Mouse (Mus musculus) right cerebral cortex, postnatal 4 days (tissue): ENCODE measurements around the gene Irf2bp1.

Experiments used
- DNase-seq: peaks from one replicate; pipeline ENCODE4 v3.0.0-alpha.2; 2022

The Irf2bp1 gene

DNA sequence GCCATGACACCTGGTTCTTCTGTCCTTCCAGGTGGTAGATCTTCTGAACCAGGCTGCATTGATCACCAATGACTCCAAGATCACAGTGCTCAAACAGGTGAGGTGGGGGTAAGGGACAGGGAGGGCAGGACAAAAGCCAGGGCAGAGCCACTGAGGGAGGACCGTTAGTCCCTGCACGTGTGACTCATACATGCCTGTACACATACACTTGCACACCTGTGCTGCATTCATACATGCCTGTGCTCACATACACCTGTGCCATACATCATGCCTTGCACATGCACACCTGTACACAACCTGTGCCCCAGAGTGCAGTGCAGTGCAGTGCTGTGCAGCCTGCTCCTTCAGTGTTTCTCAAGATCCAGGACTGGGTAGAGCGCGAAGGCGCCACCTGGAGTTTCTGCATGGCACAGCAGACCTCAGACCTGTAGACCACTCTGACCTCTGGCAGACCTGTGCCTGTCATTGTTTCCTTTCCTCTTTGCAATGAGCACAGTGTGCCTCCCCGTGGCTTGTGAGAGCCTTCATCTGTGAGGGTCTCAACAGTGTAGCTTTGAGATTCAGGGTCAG, 25.3 kb downstream of the Irf2bp1 start:
- peak; percentile 45 for DNase-seq

DNA sequence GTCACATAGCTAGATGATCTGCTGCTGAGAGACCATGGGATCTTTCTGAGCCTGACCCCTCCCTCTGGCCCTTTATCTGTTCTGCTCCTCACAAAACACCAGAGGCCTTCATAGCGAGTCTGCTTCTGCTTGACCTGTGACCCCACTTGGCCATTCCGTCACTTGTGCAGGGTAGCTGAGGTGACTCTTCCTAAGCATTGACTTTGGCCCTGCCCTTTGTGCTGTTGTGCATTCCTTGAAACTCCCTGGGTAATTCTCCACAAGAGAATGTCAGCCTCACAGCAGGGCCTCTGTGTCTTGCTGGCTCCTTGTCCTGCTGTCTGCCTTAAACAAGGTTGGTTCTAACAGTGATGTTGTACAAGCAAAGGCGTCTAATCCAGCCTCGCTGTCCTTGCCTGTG, 27.8 kb downstream of the Irf2bp1 start:
- no peak for DNase-seq

DNA sequence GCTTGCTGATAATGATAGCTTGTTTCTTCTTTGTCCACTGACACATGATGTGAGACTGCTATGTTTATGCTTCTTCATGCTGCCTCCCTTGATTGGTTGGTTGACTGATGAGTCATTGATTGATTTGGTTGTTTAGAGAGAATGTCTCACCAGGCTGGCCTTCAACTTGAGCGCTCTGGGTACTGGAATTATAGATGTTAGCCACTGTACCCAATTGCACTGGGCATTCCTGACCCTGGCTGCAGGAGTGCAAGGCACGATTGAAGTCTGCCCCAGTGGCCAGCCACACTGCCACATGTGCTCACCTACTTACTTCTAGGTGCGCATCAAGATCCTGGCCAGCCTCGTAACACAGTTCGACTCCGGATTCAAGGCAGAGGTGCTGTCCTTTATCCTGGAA, 40.8 kb downstream of the Irf2bp1 start:
- no peak for DNase-seq

DNA sequence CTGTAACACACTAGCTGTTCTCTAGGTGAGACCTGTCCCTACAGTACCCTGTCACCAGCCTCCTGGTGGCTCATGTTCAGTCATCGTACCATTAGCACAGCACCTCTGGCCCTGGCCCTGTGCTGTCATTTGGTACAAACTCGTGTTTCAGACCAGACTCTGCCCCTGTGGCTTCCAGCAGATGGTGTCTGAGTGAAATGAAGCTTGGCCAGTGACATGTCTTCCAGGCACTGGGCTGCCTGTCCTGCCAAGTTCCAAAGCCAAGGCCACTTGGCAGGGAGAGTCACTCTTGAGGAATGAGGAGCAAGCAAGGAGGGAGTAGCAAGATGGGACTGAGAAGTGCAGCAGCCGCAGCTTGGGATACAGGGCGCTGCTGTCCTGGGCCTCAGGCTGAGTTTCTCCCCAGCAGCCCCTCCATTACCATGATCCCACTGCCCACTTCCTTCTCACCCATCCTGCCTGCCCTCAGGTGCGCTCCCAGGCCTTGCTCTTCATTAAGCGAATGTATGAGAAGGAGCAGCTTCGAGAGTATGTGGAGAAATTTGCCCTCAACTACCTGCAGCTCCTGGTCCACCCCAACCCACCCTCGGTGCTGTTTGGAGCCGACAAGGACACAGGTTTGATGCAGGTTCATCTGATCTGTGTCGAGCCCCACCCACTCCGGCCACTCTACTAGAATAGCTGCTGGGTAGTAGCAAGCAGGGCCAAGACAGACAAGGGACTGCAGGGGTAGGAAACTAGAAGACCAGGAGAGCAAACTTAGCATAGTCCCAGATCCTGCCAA, 42.6 kb downstream of the Irf2bp1 start:
- DNase-seq: no peak

DNA sequence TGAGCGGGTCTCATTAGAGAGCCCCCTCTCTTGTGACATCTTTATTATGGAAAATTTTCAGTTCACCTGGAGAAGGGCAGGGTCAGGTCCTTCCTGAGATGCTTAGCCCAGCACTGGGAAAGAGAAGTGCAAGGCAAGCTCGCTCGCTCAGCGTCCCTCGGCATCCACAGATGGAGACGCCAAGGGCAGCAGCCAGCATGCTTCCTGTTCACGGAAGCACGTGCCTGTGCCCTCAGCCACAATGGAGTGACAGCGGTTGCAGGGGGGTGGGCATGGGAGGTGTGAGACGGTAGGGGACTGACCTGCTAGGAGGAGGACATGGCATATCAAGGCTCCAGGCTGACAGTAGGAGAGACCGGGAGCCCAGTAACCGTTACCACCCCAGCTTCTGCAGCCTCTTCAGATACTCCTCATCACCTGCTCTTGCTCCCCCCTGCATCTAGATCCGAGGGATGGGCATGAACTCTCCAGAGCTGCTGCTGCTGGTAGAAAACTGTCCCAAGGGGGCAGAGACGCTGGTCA, 44.2 kb downstream of the Irf2bp1 start:
- no peak for DNase-seq

DNA sequence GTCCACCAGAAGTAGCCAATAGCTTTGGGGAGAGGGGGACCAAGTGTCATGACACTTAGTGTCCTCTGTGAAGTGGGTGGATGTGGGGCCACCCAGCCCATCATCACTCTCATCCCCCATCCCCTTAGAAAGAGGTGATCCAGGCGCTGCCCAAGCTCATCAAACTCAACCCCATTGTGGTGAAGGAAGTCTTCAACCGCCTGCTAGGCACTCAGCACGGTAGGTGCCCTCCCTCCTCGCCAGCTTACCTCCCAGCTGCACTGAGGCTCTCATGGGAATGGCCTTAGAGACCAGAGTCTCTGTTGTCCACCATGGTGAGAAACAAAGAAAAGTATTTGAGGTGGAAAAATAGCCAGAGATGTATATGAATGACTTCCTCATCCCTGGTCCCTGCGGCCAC, 45.4 kb downstream of the Irf2bp1 start:
- no peak for DNase-seq

DNA sequence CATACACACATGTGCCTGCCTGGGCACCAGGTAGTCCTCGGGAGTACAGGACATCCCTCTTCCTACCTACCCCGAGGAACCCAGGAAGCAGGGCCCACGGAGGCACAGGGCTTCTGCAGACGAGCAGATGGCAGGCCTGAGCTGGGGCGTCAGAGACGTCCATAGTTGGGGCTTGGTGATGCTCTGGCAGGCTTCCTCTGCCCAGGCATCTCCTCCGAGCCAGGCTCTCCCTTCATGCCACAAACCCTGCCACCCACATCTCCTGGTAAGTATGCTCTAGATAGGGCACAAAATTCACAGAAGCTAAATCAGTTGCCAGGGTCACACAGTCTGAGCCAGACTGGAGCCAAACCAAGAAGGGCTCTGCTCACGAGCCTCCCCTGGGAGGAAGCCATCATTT, 46.3 kb downstream of the Irf2bp1 start:
- no peak for DNase-seq

DNA sequence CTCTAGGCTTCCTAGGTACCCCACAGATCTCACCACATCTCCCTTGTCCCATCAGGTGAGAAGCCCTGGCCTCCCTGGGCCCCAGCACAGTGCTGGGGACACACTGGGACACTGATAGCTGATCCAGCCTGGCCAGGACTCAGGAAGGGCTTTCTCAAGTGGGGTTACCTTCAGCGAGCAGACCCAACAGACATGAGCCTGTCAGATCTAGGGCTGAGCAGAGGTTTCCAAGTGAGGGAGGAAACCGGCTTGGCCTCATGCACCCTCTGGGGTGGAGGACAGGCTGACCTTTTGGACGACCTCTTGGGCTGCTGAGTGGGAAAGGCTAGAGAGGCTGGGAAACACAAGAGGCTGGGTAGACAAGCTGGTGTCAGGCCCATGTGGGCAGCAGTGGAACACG, 47.3 kb downstream of the Irf2bp1 start:
- no peak for DNase-seq

DNA sequence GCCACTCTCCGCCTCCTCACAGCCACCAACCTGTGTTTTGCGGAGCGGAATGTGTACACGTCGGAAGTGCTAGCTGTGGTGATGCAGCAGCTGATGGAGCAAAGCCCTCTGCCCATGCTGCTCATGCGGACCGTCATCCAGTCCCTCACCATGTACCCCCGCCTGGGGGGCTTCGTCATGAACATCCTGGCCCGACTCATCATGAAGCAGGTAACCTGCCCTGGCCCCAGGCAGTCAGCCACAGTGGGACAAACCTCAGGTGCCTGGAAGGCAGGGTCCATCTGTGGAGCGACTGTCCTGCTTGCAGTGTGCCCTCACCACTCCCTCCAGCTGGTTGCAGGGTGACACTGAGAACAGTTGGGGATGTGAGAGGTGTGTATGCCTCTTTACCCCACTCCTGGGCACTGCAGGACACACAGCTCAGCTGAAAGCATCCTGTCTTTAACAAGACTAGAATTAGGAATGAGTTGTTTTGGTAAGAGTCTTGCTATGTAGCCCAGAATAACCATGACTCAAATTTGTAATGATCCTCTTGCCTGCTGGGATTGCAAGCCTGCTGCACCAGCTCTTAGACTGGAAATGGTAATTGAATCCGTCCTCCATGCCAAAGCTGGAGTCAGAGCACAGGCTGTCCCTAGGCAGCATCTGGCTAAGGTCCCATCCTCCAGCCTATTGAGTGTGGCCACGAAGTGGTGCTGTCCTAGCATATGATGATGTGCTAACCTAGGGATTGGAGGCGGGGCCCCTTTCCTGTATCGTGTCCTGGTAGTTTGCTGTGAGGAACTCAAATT, 48.7 kb downstream of the Irf2bp1 start:
- DNase-seq: no peak

DNA sequence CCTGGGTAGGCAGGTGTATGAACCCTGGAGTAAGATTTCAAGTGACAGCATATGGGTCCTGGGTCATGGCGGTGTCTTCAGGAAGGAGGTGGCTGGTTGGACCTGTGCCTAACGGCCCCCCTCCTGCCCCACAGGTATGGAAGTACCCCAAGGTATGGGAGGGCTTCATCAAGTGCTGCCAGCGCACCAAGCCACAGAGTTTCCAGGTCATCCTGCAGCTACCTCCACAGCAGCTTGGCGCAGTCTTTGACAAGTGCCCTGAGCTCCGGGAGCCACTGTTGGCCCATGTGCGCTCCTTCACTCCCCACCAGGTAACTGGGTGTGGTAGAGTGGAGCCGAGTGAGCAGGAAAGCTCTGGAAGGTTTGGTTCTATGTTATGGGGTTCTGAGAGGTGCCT, 49.3 kb downstream of the Irf2bp1 start:
- no peak for DNase-seq

DNA sequence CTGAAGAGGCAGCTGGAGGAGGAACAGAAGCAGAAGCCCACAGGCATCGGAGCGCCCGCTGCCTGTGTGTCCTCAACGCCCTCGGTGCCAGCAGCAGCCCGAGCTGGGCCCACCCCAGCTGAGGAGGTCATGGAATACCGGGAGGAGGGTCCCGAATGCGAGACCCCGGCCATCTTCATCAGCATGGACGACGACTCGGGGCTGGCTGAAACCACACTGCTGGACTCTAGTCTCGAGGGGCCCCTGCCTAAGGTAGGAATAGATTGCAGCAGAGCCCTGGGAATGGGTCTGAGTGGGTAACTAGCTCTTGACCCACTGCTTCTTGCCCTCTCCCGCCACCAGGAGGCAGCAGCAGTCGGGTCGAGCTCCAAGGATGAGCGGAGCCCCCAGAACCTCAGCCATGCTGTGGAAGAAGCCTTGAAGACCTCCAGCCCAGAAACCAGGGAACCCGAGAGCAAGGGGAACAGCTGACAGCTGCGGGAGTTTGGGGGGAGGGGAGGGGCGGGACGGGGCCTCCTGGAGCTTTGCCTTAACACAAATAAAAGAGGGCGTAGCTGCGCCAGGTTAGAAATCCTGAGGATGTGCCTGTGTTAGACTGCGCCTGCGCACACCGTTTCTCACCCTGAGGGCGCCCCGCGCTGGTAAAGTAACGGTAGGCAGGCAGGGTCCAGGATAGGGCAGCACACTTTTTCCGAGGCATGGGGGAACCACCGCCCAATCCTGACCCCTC, 50.4 kb downstream of the Irf2bp1 start, which contains the start of gene Rsph6a:
TSS of gene Rsph6a (plus strand) at position 644 of the 730 bp plus-strand sequence.
- DNase-seq: peak; percentile 70

DNA sequence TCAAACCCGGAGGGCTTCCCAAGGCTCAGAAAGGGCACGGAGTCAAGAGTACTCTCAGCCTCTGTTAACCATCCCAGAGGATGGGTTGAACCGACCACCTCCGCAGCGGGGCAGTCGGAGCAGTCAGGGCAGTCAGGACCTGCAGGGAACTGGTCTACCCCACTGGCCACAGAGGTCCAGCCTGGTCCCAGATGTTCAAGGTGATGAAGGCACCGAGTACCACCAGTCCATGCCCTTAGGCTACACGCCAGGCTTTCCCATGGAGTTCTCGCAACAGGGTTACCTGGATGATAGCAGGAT, 50.9 kb downstream of the Irf2bp1 start:
- DNase-seq: no peak

DNA sequence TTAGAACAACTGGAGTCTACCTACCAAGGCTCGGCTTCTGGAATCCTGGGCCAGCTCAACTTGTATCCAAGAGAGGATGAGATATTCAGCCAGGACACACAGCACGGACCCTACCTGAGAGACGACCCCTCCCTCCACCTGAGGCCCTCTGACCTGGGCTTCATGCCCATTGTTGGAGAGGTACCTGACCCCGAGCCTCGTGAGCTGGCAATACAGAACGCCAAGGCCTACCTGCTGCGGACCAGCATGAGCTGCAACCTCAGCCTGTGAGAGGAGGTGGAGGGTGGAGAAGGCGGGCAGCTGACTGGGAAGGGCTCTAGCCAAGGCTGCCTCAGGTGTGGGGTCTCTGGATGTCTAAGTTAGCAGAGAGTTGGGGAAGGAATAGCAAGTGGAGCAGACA, 51.3 kb downstream of the Irf2bp1 start:
- no peak for DNase-seq
